Mouse (Mus musculus) kidney, adult 2 months (tissue): Measurements from ENCODE around the gene Ilkap.

Experiments
- CTCF ChIP-seq: fragments of 200-500 bp; conservative IDR thresholded peaks from 2 replicates; pipeline ENCODE4 v1.5.1; 2011; ENCODE audit warnings: low read depth, mild to moderate bottlenecking, control low read depth, low read length, moderate library complexity, mixed read lengths; ENCODE audit not compliant: insufficient read depth, insufficient read length
- POLR2A ChIP-seq: fragments of 200-500 bp; IDR thresholded peaks from one replicate; pipeline ENCODE4 v1.6.1; 2011; ENCODE audit warnings: low read depth, low read length, control low read depth

- no peak for TF ChIP-seq CTCF
- no peak for TF ChIP-seq POLR2A
Observed at GRCm38 (mm10) chr1:91414903-91415302, 16.3 kb upstream of the Ilkap start.
